In genomic region chr8:61698959-61699358, GRCm38 (mm10) we compare ENCODE assay signal across 19 mouse cellular contexts.
DNase-seq lines count a peak whose midpoint lies in the region; ATAC-seq and TF ChIP-seq lines count a peak whose summit lies in the region.
"Had no signal": no experiment of that assay in that cellular context is flagged by ENCODE, and none has a peak within 500 bp of the region (broad histone marks: within the 10 kb centered on the region; RNA-seq: fewer than 3 reads in every experiment).

No protein-coding gene starts in this region.

- H3K27ac ChIP-seq in intestine, postnatal 0 days (ENCODE audit: low read depth, low read length), result no peak overlapping the region
- H3K27ac ChIP-seq in intestine, embryonic 15.5 days, result no peak overlapping the region
- H3K27ac ChIP-seq in liver, postnatal 0 days (ENCODE audit: low read depth), result no peak overlapping the region
- H3K27ac ChIP-seq in liver, embryonic 11.5 days (ENCODE audit: low read depth, low read length), result no peak overlapping the region
- no peak overlapping the region for H3K27ac ChIP-seq in intestine, embryonic 16.5 days (ENCODE audit: low read length)
- H3K27ac ChIP-seq: neural tube, embryonic 15.5 days had no signal

- H3K4me3 ChIP-seq in intestine, postnatal 0 days (ENCODE audit: low read depth, low read length), result no peak overlapping the region
- H3K4me3 ChIP-seq in intestine, embryonic 15.5 days (replicated peaks), result no peak overlapping the region
- no peak overlapping the region for H3K4me3 ChIP-seq in liver, postnatal 0 days (ENCODE audit: low read depth, low read length)
- H3K4me3 ChIP-seq in liver, embryonic 11.5 days (ENCODE audit: low read depth, low read length), result no peak overlapping the region
- H3K4me3 ChIP-seq in intestine, embryonic 16.5 days (ENCODE audit: low read length), result no peak overlapping the region
- H3K4me3 ChIP-seq: megakaryocyte, embryonic 14.5 days; neural tube, embryonic 15.5 days had no signal

- no peak overlapping the region for H3K9ac ChIP-seq in intestine, postnatal 0 days (ENCODE audit: low read depth, low read length)
- H3K9ac ChIP-seq in intestine, embryonic 15.5 days, result no peak overlapping the region
- H3K9ac ChIP-seq in liver, postnatal 0 days (replicated peaks), result no peak overlapping the region
- no peak overlapping the region for H3K9ac ChIP-seq in liver, embryonic 11.5 days (ENCODE audit: low read depth, low read length)
- H3K9ac ChIP-seq in intestine, embryonic 16.5 days (ENCODE audit: low read depth, low read length), result no peak overlapping the region
- H3K9ac ChIP-seq: neural tube, embryonic 15.5 days had no signal

- peak; percentile 70 for TF ChIP-seq CTCF in intestine, postnatal 0 days (IDR thresholded peaks at IDR 0.05; ENCODE audit: low read depth)
- TF ChIP-seq CTCF in liver, postnatal 0 days (IDR thresholded peaks at IDR 0.05; ENCODE audit: low read depth), result peak; percentile 41

- no peak overlapping the region for H3K4me2 ChIP-seq in intestine, postnatal 0 days (replicated peaks; ENCODE audit: low read depth)
- no peak overlapping the region for H3K4me2 ChIP-seq in intestine, embryonic 15.5 days (replicated peaks)
- no peak overlapping the region for H3K4me2 ChIP-seq in liver, postnatal 0 days (ENCODE audit: low read depth, low read length)
- no peak overlapping the region for H3K4me2 ChIP-seq in liver, embryonic 11.5 days
- H3K4me2 ChIP-seq in intestine, embryonic 16.5 days (ENCODE audit: low read depth, low read length), result no peak overlapping the region
- H3K4me2 ChIP-seq: neural tube, embryonic 15.5 days had no signal

- TF ChIP-seq EP300 in liver, postnatal 0 days (IDR thresholded peaks at IDR 0.05; ENCODE audit: low read depth), result no peak

- ATAC-seq in intestine, postnatal 0 days, result no peak
- ATAC-seq in intestine, embryonic 15.5 days, result no peak
- ATAC-seq in liver, postnatal 0 days, result no peak
- ATAC-seq in liver, embryonic 11.5 days (replicated peaks; ENCODE audit: low FRiP score), result no peak
- no peak for ATAC-seq in intestine, embryonic 16.5 days
- ATAC-seq: activated CD4-positive, CD25-positive, alpha-beta regulatory T cell, adult 4 months; hindbrain, embryonic 16.5 days had no signal

- no peaks in the 10 kb centered on the region for H3K4me1 ChIP-seq in intestine, postnatal 0 days (replicated peaks; ENCODE audit: control insufficient read depth, insufficient read depth, low read length)
- H3K4me1 ChIP-seq in intestine, embryonic 15.5 days (replicated peaks), result no peaks in the 10 kb centered on the region
- H3K4me1 ChIP-seq in liver, postnatal 0 days (ENCODE audit: insufficient read depth), result no peaks in the 10 kb centered on the region
- no peaks in the 10 kb centered on the region for H3K4me1 ChIP-seq in liver, embryonic 11.5 days (replicated peaks; ENCODE audit: control insufficient read depth, insufficient read depth, low read length)
- peaks cover 9% of the 10 kb centered on the region; the same call in 1 of the 2 replicates for H3K4me1 ChIP-seq in intestine, embryonic 16.5 days (ENCODE audit: control insufficient read depth, insufficient read depth, low read length)

- no peaks in the 10 kb centered on the region for H3K9me3 ChIP-seq in intestine, postnatal 0 days (ENCODE audit: control insufficient read depth)
- H3K9me3 ChIP-seq in intestine, embryonic 15.5 days, result no peaks in the 10 kb centered on the region
- no peaks in the 10 kb centered on the region for H3K9me3 ChIP-seq in liver, postnatal 0 days (ENCODE audit: low read length)
- no peaks in the 10 kb centered on the region for H3K9me3 ChIP-seq in liver, embryonic 11.5 days (ENCODE audit: control insufficient read depth, low read length)
- H3K9me3 ChIP-seq in intestine, embryonic 16.5 days (ENCODE audit: control insufficient read depth, low read length), result no peaks in the 10 kb centered on the region
- H3K9me3 ChIP-seq: G1E; neural tube, embryonic 15.5 days had no signal

- no peak for DNase-seq in liver, postnatal 0 days
- no peak for DNase-seq in liver, embryonic 11.5 days (ENCODE audit: low spot score)
- peak; percentile 54 for DNase-seq in ES-CJ7 (ENCODE audit: low read depth, low spot score)
- peak; percentile 51 for DNase-seq in ZHBTc4 (ENCODE audit: low read depth, low spot score)
- no peak for DNase-seq in frontal cortex, adult 2 months (ENCODE audit: extremely low spot score in 1 of 2, low spot score in 1 of 2)
- DNase-seq: cerebellum, adult 11-12 months; cerebellum, postnatal 36 days; heart, adult 18-20 months; heart, postnatal 14 days; lung, adult 2 months; right cerebral cortex, postnatal 4 days had no signal

- 0 out of 2 replicates have a peak, but pooled peaks cover 7% of the 10 kb centered on the region for H3K36me3 ChIP-seq in intestine, postnatal 0 days (ENCODE audit: control insufficient read depth, insufficient read depth)
- no peaks in the 10 kb centered on the region for H3K36me3 ChIP-seq in intestine, embryonic 15.5 days
- H3K36me3 ChIP-seq in liver, postnatal 0 days (replicated peaks; ENCODE audit: insufficient read depth, low read length), result no peaks in the 10 kb centered on the region
- no peaks in the 10 kb centered on the region for H3K36me3 ChIP-seq in liver, embryonic 11.5 days (ENCODE audit: control insufficient read depth, insufficient read depth, low read length)
- 0 out of 2 replicates have a peak, but pooled peaks cover 3% of the 10 kb centered on the region for H3K36me3 ChIP-seq in intestine, embryonic 16.5 days (ENCODE audit: control insufficient read depth, insufficient read depth, low read length)
- H3K36me3 ChIP-seq: G1E; neural tube, embryonic 15.5 days had no signal

- no peaks in the 10 kb centered on the region for H3K27me3 ChIP-seq in intestine, postnatal 0 days (replicated peaks; ENCODE audit: control insufficient read depth, insufficient read depth, low read length)
- H3K27me3 ChIP-seq in intestine, embryonic 15.5 days (replicated peaks), result no peaks in the 10 kb centered on the region
- no peaks in the 10 kb centered on the region for H3K27me3 ChIP-seq in liver, postnatal 0 days (ENCODE audit: insufficient read depth, low read length)
- H3K27me3 ChIP-seq in liver, embryonic 11.5 days (replicated peaks; ENCODE audit: control insufficient read depth, insufficient read depth, low read length), result no peaks in the 10 kb centered on the region
- no peaks in the 10 kb centered on the region for H3K27me3 ChIP-seq in intestine, embryonic 16.5 days (replicated peaks; ENCODE audit: control insufficient read depth, insufficient read depth, low read length)
- H3K27me3 ChIP-seq: megakaryocyte, embryonic 14.5 days; neural tube, embryonic 15.5 days had no signal

- WGBS in intestine, postnatal 0 days, result 88% methylated on average over 2 of the region's 2 CpGs
- WGBS in intestine, embryonic 15.5 days, result 83% methylated on average over 2 of the region's 2 CpGs
- 67% methylated on average over 2 of the region's 2 CpGs for WGBS in liver, postnatal 0 days (ENCODE audit: insufficient replicate concordance)
- 77% methylated on average over 2 of the region's 2 CpGs for WGBS in liver, embryonic 11.5 days
- WGBS in intestine, embryonic 16.5 days, result 82% methylated on average over 2 of the region's 2 CpGs

Comparison
In these comparisons a context has a peak if more than half of its experiments do, and no peak if none do; other contexts are left out.
1. DNase-seq: peak in ES-CJ7 (single experiment) and ZHBTc4 (single experiment); none in liver, postnatal 0 days (single experiment), liver, embryonic 11.5 days (single experiment) and frontal cortex, adult 2 months (0 of 2).